Mouse (Mus musculus): Measurements from ENCODE around the gene Gpc5. TPM values are rescaled to one million over a fixed set of nuclear protein-coding genes. Genes with fewer than 3 reads are reported as not detected.

Gene Gpc5
- polyA plus RNA-seq, 1 experiment, result not detected

DNA sequence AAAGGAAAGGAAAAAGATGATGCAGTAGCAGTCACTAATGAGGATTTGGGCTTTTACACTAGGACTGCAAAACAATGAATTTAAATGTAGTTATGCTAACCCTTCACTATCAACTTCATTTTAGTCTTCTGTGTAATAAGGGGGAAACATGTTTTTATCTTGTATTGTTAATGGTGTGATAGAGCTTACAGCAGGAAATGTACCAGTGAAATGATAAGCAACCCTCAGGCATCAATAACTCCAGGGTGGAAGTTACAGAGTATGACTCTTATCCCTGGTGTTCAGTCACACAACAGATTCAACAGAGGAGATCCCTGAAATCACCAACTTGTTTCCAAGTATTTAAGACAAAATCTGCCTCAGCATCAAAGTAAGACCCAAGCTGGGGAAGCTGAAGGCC, 1120.0 kb downstream of the Gpc5 start:
- no peak for TF ChIP-seq POLR2A (IDR thresholded peaks at IDR 0.05; ENCODE audit: low read depth, low read length)
- TF ChIP-seq CTCF (IDR thresholded peaks at IDR 0.05; ENCODE audit: borderline replicate concordance, insufficient read depth, low read length), result no peak
- no peak overlapping the region for H3K27ac ChIP-seq (ENCODE audit: insufficient read depth, low read length)
- no peak overlapping the region for H3K4me3 ChIP-seq (ENCODE audit: insufficient read depth, low read length)

DNA sequence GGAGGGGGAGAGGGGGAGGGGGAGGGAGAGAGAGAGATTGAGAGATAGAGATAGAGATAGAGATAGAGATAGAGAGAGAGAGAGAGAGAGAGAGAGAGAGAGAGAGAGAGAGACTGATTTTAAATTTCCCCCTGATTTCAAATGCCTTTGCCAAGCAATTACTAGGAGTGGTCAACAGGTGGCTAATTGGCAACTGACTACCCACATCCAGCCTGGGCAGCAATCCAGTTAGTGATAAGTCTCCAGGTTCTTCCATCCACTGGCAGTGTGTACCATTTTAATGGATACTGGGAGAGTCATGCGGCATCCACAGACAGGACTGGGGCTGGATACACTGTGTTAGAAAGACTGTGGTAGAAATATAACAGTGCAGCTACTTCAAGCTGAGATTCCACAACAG, 1166.1 kb downstream of the Gpc5 start:
- TF ChIP-seq CTCF (IDR thresholded peaks at IDR 0.05; ENCODE audit: borderline replicate concordance, insufficient read depth, low read length), result no peak
- no peak for TF ChIP-seq POLR2A (IDR thresholded peaks at IDR 0.05; ENCODE audit: low read depth, low read length)
- Histone ChIP-seq H3K4me3 (ENCODE audit: insufficient read depth, low read length) (no peak overlapping the region), H3K4me1 (ENCODE audit: control insufficient read depth, insufficient read depth, low read length) (no peaks in the 10 kb centered on the region), H3K27ac (ENCODE audit: insufficient read depth, low read length) (no peak overlapping the region)

More for the DNA sequence above, 1120.0 kb downstream of the Gpc5 start:
- H3K4me1 ChIP-seq (ENCODE audit: control insufficient read depth, insufficient read depth, low read length), result no peaks in the 10 kb centered on the region

GRCm38 (mm10) chr14:116308541-116308940, 1216.5 kb downstream of the Gpc5 start:
- H3K4me1 ChIP-seq (ENCODE audit: control insufficient read depth, insufficient read depth, low read length), result no peaks in the 10 kb centered on the region
- H3K27ac ChIP-seq (ENCODE audit: insufficient read depth, low read length), result no peak overlapping the region
- TF ChIP-seq POLR2A (IDR thresholded peaks at IDR 0.05; ENCODE audit: low read depth, low read length) (no peak), CTCF (IDR thresholded peaks at IDR 0.05; ENCODE audit: borderline replicate concordance, insufficient read depth, low read length) (no peak)
- H3K4me3 ChIP-seq (ENCODE audit: insufficient read depth, low read length), result no peak overlapping the region

- H3K4me3 ChIP-seq (ENCODE audit: insufficient read depth, low read length), result no peak overlapping the region
- TF ChIP-seq CTCF (IDR thresholded peaks at IDR 0.05; ENCODE audit: borderline replicate concordance, insufficient read depth, low read length), result no peak
- TF ChIP-seq POLR2A (IDR thresholded peaks at IDR 0.05; ENCODE audit: low read depth, low read length), result no peak
- no peak overlapping the region for H3K27ac ChIP-seq (ENCODE audit: insufficient read depth, low read length)
- H3K4me1 ChIP-seq (ENCODE audit: control insufficient read depth, insufficient read depth, low read length), result no peaks in the 10 kb centered on the region
These were observed 1225.5 kb downstream of the Gpc5 start for GRCm38 (mm10) chr14:116317491-116317890.

DNA sequence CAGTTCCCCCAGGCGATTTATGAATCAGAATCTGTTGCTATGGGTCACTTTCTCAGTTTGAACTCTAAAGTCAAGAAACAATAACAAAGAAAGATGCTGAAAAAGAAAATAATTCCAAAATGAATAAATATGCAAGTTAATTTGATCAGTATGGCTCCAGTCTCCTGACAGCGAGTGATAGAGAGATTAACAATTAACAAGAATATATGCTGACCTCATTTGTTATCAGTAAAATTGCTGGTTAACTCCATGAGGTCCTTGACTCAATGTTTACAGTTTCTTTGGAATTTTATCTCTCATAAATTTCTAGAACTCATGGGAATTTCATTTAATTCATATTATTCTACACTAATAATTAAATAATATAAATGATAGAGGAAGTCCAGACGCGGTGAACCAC, 1244.2 kb downstream of the Gpc5 start:
- TF ChIP-seq CTCF (IDR thresholded peaks at IDR 0.05; ENCODE audit: borderline replicate concordance, insufficient read depth, low read length) (no peak), POLR2A (IDR thresholded peaks at IDR 0.05; ENCODE audit: low read depth, low read length) (no peak)
- no peak overlapping the region for H3K27ac ChIP-seq (ENCODE audit: insufficient read depth, low read length)
- no peak overlapping the region for H3K4me3 ChIP-seq (ENCODE audit: insufficient read depth, low read length)
- no peaks in the 10 kb centered on the region for H3K4me1 ChIP-seq (ENCODE audit: control insufficient read depth, insufficient read depth, low read length)

GRCm38 (mm10) chr14:116338395-116338794, 1246.4 kb downstream of the Gpc5 start:
- Histone ChIP-seq H3K27ac (ENCODE audit: insufficient read depth, low read length) (no peak overlapping the region), H3K4me3 (ENCODE audit: insufficient read depth, low read length) (no peak overlapping the region), H3K4me1 (ENCODE audit: control insufficient read depth, insufficient read depth, low read length) (no peaks in the 10 kb centered on the region)
- TF ChIP-seq POLR2A (IDR thresholded peaks at IDR 0.05; ENCODE audit: low read depth, low read length), result no peak
- TF ChIP-seq CTCF (IDR thresholded peaks at IDR 0.05; ENCODE audit: borderline replicate concordance, insufficient read depth, low read length), result no peak

- TF ChIP-seq CTCF (IDR thresholded peaks at IDR 0.05; ENCODE audit: borderline replicate concordance, insufficient read depth, low read length) (no peak), POLR2A (IDR thresholded peaks at IDR 0.05; ENCODE audit: low read depth, low read length) (no peak)
- Histone ChIP-seq H3K4me1 (ENCODE audit: control insufficient read depth, insufficient read depth, low read length) (0 out of 2 replicates have a peak, but pooled peaks cover 4% of the 10 kb centered on the region), H3K4me3 (ENCODE audit: insufficient read depth, low read length) (no peak overlapping the region), H3K27ac (ENCODE audit: insufficient read depth, low read length) (no peak overlapping the region)
These were observed 1256.5 kb downstream of the Gpc5 start for GRCm38 (mm10) chr14:116348560-116348959.

- no peak overlapping the region for H3K27ac ChIP-seq (ENCODE audit: insufficient read depth, low read length)
- no peak overlapping the region for H3K4me3 ChIP-seq (ENCODE audit: insufficient read depth, low read length)
- TF ChIP-seq POLR2A (IDR thresholded peaks at IDR 0.05; ENCODE audit: low read depth, low read length) (no peak), CTCF (IDR thresholded peaks at IDR 0.05; ENCODE audit: borderline replicate concordance, insufficient read depth, low read length) (no peak)
- H3K4me1 ChIP-seq (ENCODE audit: control insufficient read depth, insufficient read depth, low read length), result no peaks in the 10 kb centered on the region
These were observed 1292.6 kb downstream of the Gpc5 start for GRCm38 (mm10) chr14:116384602-116385001.

- Histone ChIP-seq H3K4me1 (ENCODE audit: control insufficient read depth, insufficient read depth, low read length) (no peaks in the 10 kb centered on the region), H3K4me3 (ENCODE audit: insufficient read depth, low read length) (no peak overlapping the region), H3K27ac (ENCODE audit: insufficient read depth, low read length) (no peak overlapping the region)
- TF ChIP-seq CTCF (IDR thresholded peaks at IDR 0.05; ENCODE audit: borderline replicate concordance, insufficient read depth, low read length) (no peak), POLR2A (IDR thresholded peaks at IDR 0.05; ENCODE audit: low read depth, low read length) (no peak)
These were observed 1323.5 kb downstream of the Gpc5 start for GRCm38 (mm10) chr14:116415511-116415910.

- TF ChIP-seq CTCF (IDR thresholded peaks at IDR 0.05; ENCODE audit: borderline replicate concordance, insufficient read depth, low read length) (no peak), POLR2A (IDR thresholded peaks at IDR 0.05; ENCODE audit: low read depth, low read length) (no peak)
- Histone ChIP-seq H3K4me1 (ENCODE audit: control insufficient read depth, insufficient read depth, low read length) (no peaks in the 10 kb centered on the region), H3K4me3 (ENCODE audit: insufficient read depth, low read length) (no peak overlapping the region), H3K27ac (ENCODE audit: insufficient read depth, low read length) (no peak overlapping the region)
These were observed 1356.2 kb downstream of the Gpc5 start for GRCm38 (mm10) chr14:116448219-116448618.

DNA sequence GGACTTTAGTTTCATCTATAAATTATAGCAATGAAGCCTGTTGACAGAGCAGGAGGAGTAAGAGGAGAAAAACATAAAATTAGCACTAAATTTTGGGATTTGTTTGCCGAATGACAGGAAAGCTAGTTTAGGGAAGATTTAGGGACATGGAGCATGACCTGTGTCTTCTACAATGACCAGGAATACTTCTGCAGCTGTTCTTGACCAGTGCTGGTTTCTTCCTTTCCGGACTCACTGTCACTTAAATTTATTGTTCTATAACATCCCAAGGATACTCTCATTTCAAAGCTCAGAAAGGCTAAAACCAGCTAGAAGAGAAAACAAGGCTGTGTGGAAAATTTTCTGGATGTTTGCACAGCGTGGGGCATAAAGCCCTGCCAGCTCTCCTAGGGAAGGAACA, 1361.3 kb downstream of the Gpc5 start:
- Histone ChIP-seq H3K27ac (ENCODE audit: insufficient read depth, low read length) (no peak overlapping the region), H3K4me3 (ENCODE audit: insufficient read depth, low read length) (no peak overlapping the region), H3K4me1 (ENCODE audit: control insufficient read depth, insufficient read depth, low read length) (no peaks in the 10 kb centered on the region)
- TF ChIP-seq POLR2A (IDR thresholded peaks at IDR 0.05; ENCODE audit: low read depth, low read length), result no peak

All from embryonic fibroblast, embryonic 13.5 days (primary cell).